Mouse (Mus musculus) embryonic facial prominence, embryonic 13.5 days (tissue): ENCODE measurements around the gene Slc12a4. TPM values are rescaled to one million over a fixed set of nuclear protein-coding genes. Genes with fewer than 3 reads are reported as not detected.
A peak's percentile ranks its signal among the peaks of the same experiment; 100 is the strongest.

ENCODE experiments used
- ATAC-seq: fragments of 200-750 bp; cut with Nextera tagmentation; 2 replicates; pipeline ENCODE4 v1.8.0; 2017; ENCODE audit warnings: low read depth; ENCODE audit not compliant: insufficient number of reproducible peaks, insufficient read depth, low FRiP score, low TSS enrichment
- H3K27ac ChIP-seq: fragments of 300-500 bp; sonication (generic); 2 replicates; pipeline ENCODE4 v1.5.1; 2015; ENCODE audit warnings: moderate library complexity, mild to moderate bottlenecking, inconsistent platforms
- H3K27me3 ChIP-seq: fragments of 300-500 bp; sonication (generic); 2 replicates; pipeline ENCODE4 v1.6.1; 2015; ENCODE audit warnings: mild to moderate bottlenecking, inconsistent platforms
- H3K36me3 ChIP-seq: fragments of 300-500 bp; sonication (generic); 2 replicates; pipeline ENCODE4 v1.6.1; 2015; ENCODE audit warnings: mild to moderate bottlenecking, inconsistent platforms
- H3K4me1 ChIP-seq: fragments of 300-500 bp; sonication (generic); 2 replicates; pipeline ENCODE4 v1.6.1; 2015; ENCODE audit warnings: inconsistent platforms
- H3K4me2 ChIP-seq: fragments of 300-500 bp; sonication (generic); 2 replicates; pipeline ENCODE4 v1.6.1; 2015; ENCODE audit warnings: moderate library complexity, mild to moderate bottlenecking, inconsistent platforms
- H3K4me3 ChIP-seq: fragments of 300-500 bp; sonication (generic); 2 replicates; pipeline ENCODE4 v1.5.1; 2015; ENCODE audit warnings: mild to moderate bottlenecking, inconsistent platforms
- H3K9ac ChIP-seq: fragments of 300-500 bp; sonication (generic); 2 replicates; pipeline ENCODE4 v1.6.1; 2015; ENCODE audit warnings: mild to moderate bottlenecking, inconsistent platforms
- H3K9me3 ChIP-seq: fragments of 300-500 bp; sonication (generic); 2 replicates; pipeline ENCODE4 v1.6.1; 2016; ENCODE audit warnings: inconsistent platforms
- WGBS: fragments of 180-500 bp; shearing (Covaris S2); methylation state at CpG from one replicate; pipeline ENCODE4 v1.1.7; 2015; ENCODE audit warnings: mixed read lengths; 5-methylcytosine and 5-hydroxymethylcytosine counted together
- microRNA-seq: library from miRNA; unstranded; fragments of <30 nt; microRNA quantifications from one replicate; pipeline ENCODE4, GENCODE M21; 2016
- polyA plus RNA-seq: library from polyadenylated mRNA; unstranded; fragments of >200 nt; fragmentation: Nextera tagmentation; extraction: Ambion mirVana; gene quantifications from 2 replicates; pipeline ENCODE4 v1.2.1, GENCODE M21; 2015

The Slc12a4 gene
- polyA plus RNA-seq, 1 experiment from 2014 or later = 48.3 TPM

GRCm38 (mm10) chr8:105925123-105925522 lies 40.8 kb downstream of the Slc12a4 start:
- H3K27me3 ChIP-seq = no peaks in the 10 kb centered on the region
- ATAC-seq = no peak
- no peak overlapping the region for H3K4me3 ChIP-seq
- no peak overlapping the region for H3K9ac ChIP-seq
- peaks cover 25% of the 10 kb centered on the region for H3K36me3 ChIP-seq
- H3K27ac ChIP-seq = no peak overlapping the region
- 74% methylated on average over 3 of the region's 3 CpGs for WGBS
- H3K4me1 ChIP-seq = no peaks in the 10 kb centered on the region
- H3K9me3 ChIP-seq = no peaks in the 10 kb centered on the region
- H3K4me2 ChIP-seq = no peak overlapping the region

- WGBS = 95% methylated on average over 3 of the region's 3 CpGs
- Histone ChIP-seq H3K27me3 (no peaks in the 10 kb centered on the region), H3K4me3 (no peak overlapping the region), H3K9me3 (no peaks in the 10 kb centered on the region), H3K9ac (no peak overlapping the region), H3K4me2 (no peak overlapping the region), H3K4me1 (no peaks in the 10 kb centered on the region), H3K27ac (no peak overlapping the region), H3K36me3 (peaks cover 50% of the 10 kb centered on the region)
- no peak for ATAC-seq
These were observed 46.5 kb downstream of the Slc12a4 start for GRCm38 (mm10) chr8:105919390-105919789.

- Histone ChIP-seq H3K4me1 (peaks cover 12% of the 10 kb centered on the region), H3K4me2 (peak overlapping the region; percentile 73), H3K9ac (peak overlapping the region; percentile 99), H3K36me3 (no peaks in the 10 kb centered on the region), H3K4me3 (peak overlapping the region; percentile 94), H3K27me3 (no peaks in the 10 kb centered on the region), H3K9me3 (no peaks in the 10 kb centered on the region), H3K27ac (peak overlapping the region; percentile 91)
- no peak for ATAC-seq
- WGBS = 27% methylated on average over 16 of the region's 16 CpGs
These were observed 64.8 kb downstream of the Slc12a4 start for GRCm38 (mm10) chr8:105900941-105901616.

GRCm38 (mm10) chr8:105900180-105900940 lies 65.5 kb downstream of the Slc12a4 start, which contains the start of gene Pskh1:
Gene Pskh1 (plus strand): TSS chr8:105900441.
- Histone ChIP-seq H3K4me2 (peak within 1 kb of the TSS; percentile 73), H3K4me1 (peaks cover 12% of the 10 kb centered on the region), H3K27me3 (no peaks in the 10 kb centered on the region), H3K27ac (peak within 1 kb of the TSS; percentile 91), H3K9ac (peak within 1 kb of the TSS; percentile 99), H3K9me3 (no peaks in the 10 kb centered on the region), H3K4me3 (peak within 1 kb of the TSS; percentile 94), H3K36me3 (peaks cover 2% of the 10 kb centered on the region; the same call in 1 of the 2 replicates)
- peak; percentile 90 for ATAC-seq
- WGBS = under 1% methylated on average over 67 of the region's 68 CpGs

GRCm38 (mm10) chr8:105897801-105898480 lies 68.0 kb downstream of the Slc12a4 start:
- H3K36me3 ChIP-seq = peaks cover 14% of the 10 kb centered on the region
- no peaks in the 10 kb centered on the region for H3K9me3 ChIP-seq
- 77% methylated on average over 9 of the region's 9 CpGs for WGBS
- no peak overlapping the region for H3K27ac ChIP-seq
- H3K9ac ChIP-seq = no peak overlapping the region
- no peak overlapping the region for H3K4me2 ChIP-seq
- H3K4me1 ChIP-seq = peaks cover 18% of the 10 kb centered on the region
- H3K27me3 ChIP-seq = no peaks in the 10 kb centered on the region
- no peak overlapping the region for H3K4me3 ChIP-seq
- no peak for ATAC-seq

Small RNA genes within 50 kb of the gene (microRNA-seq; reads per million reads assigned to microRNA genes)
- gene Mir7074 = not detected

Other genes with a start within 250 kb of the Slc12a4 start
- 26.0 and 27.5 TPM in 2 replicates for gene Gfod2, start 207.4 kb downstream of the Slc12a4 start, polyA plus RNA-seq
- 15.1 and 17.8 TPM in 2 replicates for gene Ranbp10, start 138.7 kb downstream of the Slc12a4 start, polyA plus RNA-seq
- gene Tsnaxip1, start 138.4 kb downstream of the Slc12a4 start, polyA plus RNA-seq = 0.21 and 0.24 TPM in 2 replicates
- gene Cenpt, start 112.8 kb downstream of the Slc12a4 start, polyA plus RNA-seq = 56.0 and 58.7 TPM in 2 replicates
- gene Thap11, start 111.0 kb downstream of the Slc12a4 start, polyA plus RNA-seq = 73.5 and 77.5 TPM in 2 replicates
- 191 and 275 TPM in 2 replicates for gene Nutf2, start 105.5 kb downstream of the Slc12a4 start, polyA plus RNA-seq
- 54.1 and 58.3 TPM in 2 replicates for gene Edc4, start 85.2 kb downstream of the Slc12a4 start, polyA plus RNA-seq
- gene Nrn1l, start 72.5 kb downstream of the Slc12a4 start, polyA plus RNA-seq = 0.51 and 0.77 TPM in 2 replicates
- 43.0 and 43.2 TPM in 2 replicates for gene Pskh1, start 65.7 kb downstream of the Slc12a4 start, polyA plus RNA-seq
- gene Ctrl, start 32.2 kb downstream of the Slc12a4 start, polyA plus RNA-seq = 1.3 and 1.8 TPM in 2 replicates
- gene Psmb10, start 27.7 kb downstream of the Slc12a4 start, polyA plus RNA-seq = 28.6 and 29.0 TPM in 2 replicates
- gene Lcat, start 22.7 kb downstream of the Slc12a4 start, polyA plus RNA-seq = 2.8 and 5.6 TPM in 2 replicates
- not detected in 2 replicates for gene Dpep3, start 13.3 kb upstream of the Slc12a4 start, polyA plus RNA-seq
- 26.7 and 27.9 TPM in 2 replicates for gene Dus2, start 25.2 kb upstream of the Slc12a4 start, polyA plus RNA-seq
- gene Dpep2nb, start 39.9 kb upstream of the Slc12a4 start, polyA plus RNA-seq = not detected in 2 replicates
- gene Ddx28, start 45.8 kb upstream of the Slc12a4 start, polyA plus RNA-seq = 18.1 and 18.8 TPM in 2 replicates
- 9.6 and 10.1 TPM in 2 replicates for gene Nfatc3, start 92.7 kb upstream of the Slc12a4 start, polyA plus RNA-seq
- gene Esrp2, start 170.9 kb upstream of the Slc12a4 start, polyA plus RNA-seq = 22.2 and 25.9 TPM in 2 replicates
- gene Pla2g15, start 184.3 kb upstream of the Slc12a4 start, polyA plus RNA-seq = 18.1 and 18.7 TPM in 2 replicates
- 57.6 and 59.2 TPM in 2 replicates for gene Slc7a6, start 202.8 kb upstream of the Slc12a4 start, polyA plus RNA-seq
- gene Slc7a6os, start 244.8 kb upstream of the Slc12a4 start, polyA plus RNA-seq = 43.2 and 46.8 TPM in 2 replicates
- gene Prmt7, start 244.8 kb upstream of the Slc12a4 start, polyA plus RNA-seq = 45.0 and 49.4 TPM in 2 replicates